Mouse (Mus musculus): ENCODE results near the gene Nim1k. TPM values are rescaled to one million over a fixed set of nuclear protein-coding genes. Genes with fewer than 3 reads are reported as not detected.

Gene Nim1k
- polyA plus RNA-seq, 1 experiment, result 0.11 TPM

DNA sequence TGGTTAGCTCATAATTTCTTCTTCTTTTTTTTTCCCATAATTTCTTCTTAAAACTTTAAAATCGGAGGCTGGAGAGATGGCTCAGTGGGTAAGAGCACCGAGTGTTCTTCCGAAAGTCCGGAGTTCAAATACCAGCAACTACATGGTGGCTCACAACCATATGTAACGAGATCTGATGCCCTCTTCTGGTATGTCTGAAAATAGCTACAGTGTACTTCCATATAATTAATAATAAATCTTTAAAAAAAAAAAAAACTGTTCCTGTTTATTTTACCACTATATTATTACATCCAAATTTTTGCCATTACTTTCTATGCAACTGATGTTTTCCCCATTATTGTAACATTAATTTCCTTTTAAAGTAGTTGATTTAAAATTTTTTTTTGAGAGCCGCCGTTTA, 31.1 kb downstream of the Nim1k start:
- Histone ChIP-seq H3K79me2 (ENCODE audit: control insufficient read depth, insufficient read depth) (no peaks in the 10 kb centered on the region), H3ac (ENCODE audit: control insufficient read depth, insufficient read length, low read depth) (no peak overlapping the region), H3K36me3 (ENCODE audit: control insufficient read depth, insufficient read depth) (no peaks in the 10 kb centered on the region), H3K79me3 (ENCODE audit: low read depth) (no peaks in the 10 kb centered on the region), H3K27me3 (ENCODE audit: control insufficient read depth, insufficient read depth, insufficient read length) (no peaks in the 10 kb centered on the region), H3K4me3 (ENCODE audit: insufficient read depth, poor library complexity, severe bottlenecking) (no peak overlapping the region)
- no peak for TF ChIP-seq USF1 (IDR thresholded peaks at IDR 0.05; ENCODE audit: low read depth)
- TF ChIP-seq MYOD1 (IDR thresholded peaks at IDR 0.05; ENCODE audit: control insufficient read depth, insufficient read length, low read depth), result no peak
- TF ChIP-seq CEBPB (IDR thresholded peaks at IDR 0.05; ENCODE audit: low read depth), result no peak
- TF ChIP-seq FOSL1 (IDR thresholded peaks at IDR 0.05; ENCODE audit: insufficient read depth, low read length, poor library complexity, severe bottlenecking), result no peak
- TF ChIP-seq MYOG (IDR thresholded peaks at IDR 0.05; ENCODE audit: control insufficient read depth, extremely low read depth, insufficient read length), result no peak
- no peak for TF ChIP-seq MAX (IDR thresholded peaks at IDR 0.05)
- TF ChIP-seq CTCF (IDR thresholded peaks at IDR 0.05; ENCODE audit: control insufficient read depth, insufficient read depth, insufficient read length), result no peak

DNA sequence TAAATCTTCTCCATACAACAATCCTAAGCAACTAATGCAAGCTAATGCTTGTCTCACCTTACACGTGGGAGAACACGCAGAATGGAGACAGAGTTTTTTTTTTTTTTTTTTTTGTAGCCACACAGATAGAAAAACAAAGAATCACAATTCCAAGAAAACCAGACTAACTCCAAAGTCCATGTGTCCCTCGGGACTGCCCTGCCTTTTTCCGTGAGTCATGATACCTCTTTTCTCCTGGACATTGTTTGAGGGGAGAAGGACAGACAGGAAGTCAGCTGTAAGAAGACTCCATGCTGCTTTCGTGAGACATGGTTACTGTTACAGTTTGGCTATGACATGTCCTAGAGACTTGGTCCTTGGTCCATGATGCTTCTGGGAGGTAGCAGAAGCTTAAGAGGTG, 32.3 kb downstream of the Nim1k start:
- Histone ChIP-seq H3K79me3 (ENCODE audit: low read depth) (no peaks in the 10 kb centered on the region), H3K79me2 (ENCODE audit: control insufficient read depth, insufficient read depth) (no peaks in the 10 kb centered on the region), H3ac (ENCODE audit: control insufficient read depth, insufficient read length, low read depth) (no peak overlapping the region), H3K4me3 (ENCODE audit: insufficient read depth, poor library complexity, severe bottlenecking) (no peak overlapping the region), H3K36me3 (ENCODE audit: control insufficient read depth, insufficient read depth) (no peaks in the 10 kb centered on the region), H3K27me3 (ENCODE audit: control insufficient read depth, insufficient read depth, insufficient read length) (no peaks in the 10 kb centered on the region)
- TF ChIP-seq MYOD1 (IDR thresholded peaks at IDR 0.05; ENCODE audit: control insufficient read depth, insufficient read length, low read depth) (no peak), FOSL1 (IDR thresholded peaks at IDR 0.05; ENCODE audit: insufficient read depth, low read length, poor library complexity, severe bottlenecking) (no peak), MAX (IDR thresholded peaks at IDR 0.05) (no peak), MYOG (IDR thresholded peaks at IDR 0.05; ENCODE audit: control insufficient read depth, extremely low read depth, insufficient read length) (no peak), CTCF (IDR thresholded peaks at IDR 0.05; ENCODE audit: control insufficient read depth, insufficient read depth, insufficient read length) (no peak), USF1 (IDR thresholded peaks at IDR 0.05; ENCODE audit: low read depth) (no peak), CEBPB (IDR thresholded peaks at IDR 0.05; ENCODE audit: low read depth) (no peak)

DNA sequence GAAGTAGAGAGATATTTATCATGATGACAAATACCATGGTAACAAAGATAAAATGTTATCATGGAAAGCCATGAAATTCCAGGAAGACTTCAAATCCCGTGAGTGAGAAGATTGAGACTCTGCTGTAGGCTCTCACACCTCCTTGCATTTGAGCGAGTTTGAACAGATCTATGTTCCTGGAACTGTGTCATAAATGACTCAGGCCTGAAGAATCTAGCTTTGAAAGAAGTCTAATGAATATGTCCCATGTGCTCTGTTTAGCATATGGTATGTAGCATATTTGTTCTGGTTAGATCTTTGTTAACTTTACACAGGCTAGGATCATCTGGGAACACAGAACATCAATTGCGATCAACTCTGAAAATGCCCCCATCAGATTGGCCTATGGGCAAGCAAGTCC, 33.2 kb downstream of the Nim1k start:
- TF ChIP-seq MAX (IDR thresholded peaks at IDR 0.05) (peak; percentile 46), MYOD1 (IDR thresholded peaks at IDR 0.05; ENCODE audit: control insufficient read depth, insufficient read length, low read depth) (no peak), USF1 (IDR thresholded peaks at IDR 0.05; ENCODE audit: low read depth) (no peak), FOSL1 (IDR thresholded peaks at IDR 0.05; ENCODE audit: insufficient read depth, low read length, poor library complexity, severe bottlenecking) (no peak), CEBPB (IDR thresholded peaks at IDR 0.05; ENCODE audit: low read depth) (no peak)
- H3K4me3 ChIP-seq (ENCODE audit: insufficient read depth, poor library complexity, severe bottlenecking), result no peak overlapping the region
- H3ac ChIP-seq (ENCODE audit: control insufficient read depth, insufficient read length, low read depth), result no peak overlapping the region
- H3K36me3 ChIP-seq (ENCODE audit: control insufficient read depth, insufficient read depth), result no peaks in the 10 kb centered on the region
- no peaks in the 10 kb centered on the region for H3K27me3 ChIP-seq (ENCODE audit: control insufficient read depth, insufficient read depth, insufficient read length)
- no peaks in the 10 kb centered on the region for H3K79me2 ChIP-seq (ENCODE audit: control insufficient read depth, insufficient read depth)
- H3K79me3 ChIP-seq (ENCODE audit: low read depth), result no peaks in the 10 kb centered on the region

DNA sequence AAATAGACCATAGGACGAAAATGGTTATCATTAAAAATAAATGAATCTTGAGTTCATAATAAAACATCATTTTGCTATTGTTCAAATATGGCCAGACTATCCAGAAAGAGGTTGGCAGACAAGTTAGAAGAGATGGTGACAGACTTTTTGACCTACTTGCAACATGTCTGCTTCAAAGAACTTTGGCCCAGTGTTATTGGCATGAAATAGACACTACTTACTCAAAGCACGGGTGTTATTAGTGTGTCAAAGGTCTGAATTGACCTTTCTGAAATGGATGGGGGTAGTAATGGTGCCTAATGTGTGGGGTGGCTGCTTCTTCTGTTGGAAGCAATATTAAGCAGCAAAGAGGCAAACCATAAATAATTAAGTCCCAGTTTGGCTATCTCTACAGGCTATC, 39.6 kb downstream of the Nim1k start:
- Histone ChIP-seq H3ac (ENCODE audit: control insufficient read depth, insufficient read length, low read depth) (no peak overlapping the region), H3K4me3 (ENCODE audit: insufficient read depth, poor library complexity, severe bottlenecking) (no peak overlapping the region), H3K79me2 (ENCODE audit: control insufficient read depth, insufficient read depth) (no peaks in the 10 kb centered on the region), H3K36me3 (ENCODE audit: control insufficient read depth, insufficient read depth) (no peaks in the 10 kb centered on the region), H3K27me3 (ENCODE audit: control insufficient read depth, insufficient read depth, insufficient read length) (no peaks in the 10 kb centered on the region), H3K79me3 (ENCODE audit: low read depth) (no peaks in the 10 kb centered on the region)
- TF ChIP-seq MYOD1 (IDR thresholded peaks at IDR 0.05; ENCODE audit: control insufficient read depth, insufficient read length, low read depth), result no peak
- TF ChIP-seq CTCF (IDR thresholded peaks at IDR 0.05; ENCODE audit: control insufficient read depth, insufficient read depth, insufficient read length), result no peak
- no peak for TF ChIP-seq CEBPB (IDR thresholded peaks at IDR 0.05; ENCODE audit: low read depth)
- TF ChIP-seq FOSL1 (IDR thresholded peaks at IDR 0.05; ENCODE audit: insufficient read depth, low read length, poor library complexity, severe bottlenecking), result no peak
- no peak for TF ChIP-seq MAX (IDR thresholded peaks at IDR 0.05)
- TF ChIP-seq MYOG (IDR thresholded peaks at IDR 0.05; ENCODE audit: control insufficient read depth, extremely low read depth, insufficient read length), result no peak
- no peak for TF ChIP-seq USF1 (IDR thresholded peaks at IDR 0.05; ENCODE audit: low read depth)

DNA sequence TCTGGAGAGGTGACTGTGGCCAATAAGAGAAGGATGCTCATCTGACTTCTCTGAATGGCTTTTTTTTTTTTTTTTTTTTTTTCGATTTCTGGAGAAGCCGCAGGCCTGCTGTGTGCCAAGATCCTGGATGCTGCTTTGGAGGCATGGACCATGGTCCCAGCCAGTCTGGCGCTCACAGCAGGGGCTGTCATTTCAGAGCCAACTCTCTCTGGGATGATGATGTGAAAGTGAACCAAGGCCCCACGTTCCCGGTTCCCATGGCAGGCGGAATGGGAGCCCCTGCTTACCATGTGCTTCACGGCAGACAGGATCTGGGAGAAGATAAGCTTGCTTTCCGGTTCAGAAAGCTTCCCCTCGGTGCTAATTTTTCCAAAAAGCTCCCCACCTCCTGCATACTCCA, 41.9 kb downstream of the Nim1k start:
- no peaks in the 10 kb centered on the region for H3K79me3 ChIP-seq (ENCODE audit: low read depth)
- TF ChIP-seq CTCF (IDR thresholded peaks at IDR 0.05; ENCODE audit: control insufficient read depth, insufficient read depth, insufficient read length), result no peak
- TF ChIP-seq FOSL1 (IDR thresholded peaks at IDR 0.05; ENCODE audit: insufficient read depth, low read length, poor library complexity, severe bottlenecking), result no peak
- TF ChIP-seq CEBPB (IDR thresholded peaks at IDR 0.05; ENCODE audit: low read depth), result no peak
- no peak for TF ChIP-seq MAX (IDR thresholded peaks at IDR 0.05)
- TF ChIP-seq MYOG (IDR thresholded peaks at IDR 0.05; ENCODE audit: control insufficient read depth, extremely low read depth, insufficient read length), result no peak
- no peak for TF ChIP-seq USF1 (IDR thresholded peaks at IDR 0.05; ENCODE audit: low read depth)
- TF ChIP-seq MYOD1 (IDR thresholded peaks at IDR 0.05; ENCODE audit: control insufficient read depth, insufficient read length, low read depth), result no peak
- no peaks in the 10 kb centered on the region for H3K27me3 ChIP-seq (ENCODE audit: control insufficient read depth, insufficient read depth, insufficient read length)
- no peaks in the 10 kb centered on the region for H3K79me2 ChIP-seq (ENCODE audit: control insufficient read depth, insufficient read depth)
- H3ac ChIP-seq (ENCODE audit: control insufficient read depth, insufficient read length, low read depth), result no peak overlapping the region
- peaks cover 22% of the 10 kb centered on the region for H3K36me3 ChIP-seq (ENCODE audit: control insufficient read depth, insufficient read depth)
- H3K4me3 ChIP-seq (ENCODE audit: insufficient read depth, poor library complexity, severe bottlenecking), result no peak overlapping the region
